Mouse (Mus musculus) cerebellum, adult 2 months (tissue): Measurements from ENCODE around the gene Atf3. TPM values are rescaled to one million over a fixed set of nuclear protein-coding genes. Genes with fewer than 3 reads are reported as not detected.

Experiments used
- DNase-seq, 2 experiments: peaks; one replicate each; pipeline ENCODE4 v3.0.0; 2021
- H3K27ac ChIP-seq: fragments of 200-500 bp; 2 replicates; pipeline ENCODE4 v1.5.1; 2012; ENCODE audit warnings: low read length, control low read depth, inconsistent platforms; ENCODE audit not compliant: insufficient read depth
- H3K27me3 ChIP-seq: fragments of 200-500 bp; 2 replicates; pipeline ENCODE4 v1.6.1; 2012; ENCODE audit warnings: inconsistent platforms, mild to moderate bottlenecking, low read length, moderate library complexity; ENCODE audit not compliant: control insufficient read depth, insufficient read depth
- H3K4me1 ChIP-seq: fragments of 200-500 bp; 2 replicates; pipeline ENCODE4 v1.6.1; 2011; ENCODE audit warnings: low read length; ENCODE audit not compliant: control insufficient read depth, insufficient read depth
- H3K4me3 ChIP-seq: fragments of 200-500 bp; replicated peaks from 2 replicates; pipeline ENCODE3; 2011; ENCODE audit warnings: mild to moderate bottlenecking, low read depth, low read length, control low read depth; ENCODE audit not compliant: insufficient read depth
- CTCF ChIP-seq: fragments of 200-500 bp; IDR thresholded peaks from 2 replicates; pipeline ENCODE4 v1.5.1; 2011; ENCODE audit warnings: low read depth, mild to moderate bottlenecking, control low read depth, low read length, moderate library complexity, borderline replicate concordance; ENCODE audit not compliant: insufficient read depth
- POLR2A ChIP-seq: fragments of 200-500 bp; IDR thresholded peaks from 2 replicates; pipeline ENCODE4 v1.6.1; 2011; ENCODE audit warnings: low read length, control low read depth, borderline replicate concordance; ENCODE audit not compliant: insufficient read depth
- WGBS: fragments of 180-500 bp; shearing (Covaris S2); methylation state at CpG from one replicate; pipeline ENCODE4 v1.1.7; 2018; 5-methylcytosine and 5-hydroxymethylcytosine counted together
- polyA plus RNA-seq: library from polyadenylated mRNA; depleted of rRNA; stranded (reverse); fragments of >200 nt; gene quantifications from 2 replicates; pipeline ENCODE4 v1.2.3, GENCODE M21; 2012

Gene Atf3
- polyA plus RNA-seq, 1 experiment, result 1.00 TPM

GRCm38 (mm10) chr1:191256566-191257350, 38.9 kb upstream of the Atf3 start:
- Histone ChIP-seq H3K4me1 (peaks cover 5% of the 10 kb centered on the region), H3K27me3 (no peaks in the 10 kb centered on the region), H3K4me3 (no peak overlapping the region), H3K27ac (no peak overlapping the region)
- TF ChIP-seq CTCF (no peak), POLR2A (no peak)
- DNase-seq, result no peak
- WGBS, result 73% methylated on average over 11 of the region's 11 CpGs

GRCm38 (mm10) chr1:191256134-191256533, 38.3 kb upstream of the Atf3 start:
- Histone ChIP-seq H3K27me3 (no peaks in the 10 kb centered on the region), H3K4me3 (no peak overlapping the region), H3K27ac (no peak overlapping the region), H3K4me1 (peaks cover 5% of the 10 kb centered on the region)
- no peak for DNase-seq
- TF ChIP-seq POLR2A, result no peak
- WGBS, result 90% methylated on average over 5 of the region's 5 CpGs

GRCm38 (mm10) chr1:191254448-191254847, 36.6 kb upstream of the Atf3 start:
- no peaks in the 10 kb centered on the region for H3K27me3 ChIP-seq
- no peak for DNase-seq
- peaks cover 5% of the 10 kb centered on the region; the same call in 1 of the 2 replicates for H3K4me1 ChIP-seq
- H3K27ac ChIP-seq, result no peak overlapping the region
- H3K4me3 ChIP-seq, result no peak overlapping the region
- 50% methylated on average over 5 of the region's 5 CpGs for WGBS
- no peak for TF ChIP-seq POLR2A
- no peak for TF ChIP-seq CTCF

GRCm38 (mm10) chr1:191253636-191254035, 35.8 kb upstream of the Atf3 start:
- Histone ChIP-seq H3K4me1 (peaks cover 5% of the 10 kb centered on the region; the same call in 1 of the 2 replicates), H3K27me3 (no peaks in the 10 kb centered on the region), H3K4me3 (no peak overlapping the region), H3K27ac (no peak overlapping the region)
- no peak for TF ChIP-seq POLR2A
- no peak for DNase-seq
- WGBS, result 93% methylated on average over 1 of the region's 1 CpGs

GRCm38 (mm10) chr1:191249975-191250374, 32.1 kb upstream of the Atf3 start:
- TF ChIP-seq POLR2A (no peak), CTCF (no peak)
- Histone ChIP-seq H3K4me1 (no peaks in the 10 kb centered on the region), H3K27me3 (no peaks in the 10 kb centered on the region), H3K27ac (no peak overlapping the region), H3K4me3 (no peak overlapping the region)
- no peak for DNase-seq
- 98% methylated on average over 3 of the region's 3 CpGs for WGBS

GRCm38 (mm10) chr1:191248423-191248822, 30.6 kb upstream of the Atf3 start:
- DNase-seq, result no peak
- WGBS, result 61% methylated on average over 1 of the region's 1 CpGs
- no peak overlapping the region for H3K4me3 ChIP-seq
- no peaks in the 10 kb centered on the region for H3K27me3 ChIP-seq
- no peaks in the 10 kb centered on the region for H3K4me1 ChIP-seq
- no peak overlapping the region for H3K27ac ChIP-seq
- TF ChIP-seq CTCF, result no peak
- no peak for TF ChIP-seq POLR2A

- 96% methylated on average over 1 of the region's 1 CpGs for WGBS
Observed at GRCm38 (mm10) chr1:191247561-191247960, 29.7 kb upstream of the Atf3 start.

GRCm38 (mm10) chr1:191243855-191244254, 26.0 kb upstream of the Atf3 start:
- WGBS, result 95% methylated on average over 4 of the region's 4 CpGs
- Histone ChIP-seq H3K4me1 (no peaks in the 10 kb centered on the region), H3K27me3 (no peaks in the 10 kb centered on the region), H3K4me3 (no peak overlapping the region), H3K27ac (no peak overlapping the region)
- no peak for TF ChIP-seq POLR2A
- no peak for TF ChIP-seq CTCF
- DNase-seq, result no peak

More at GRCm38 (mm10) chr1:191247561-191247960, 29.7 kb upstream of the Atf3 start:
- no peak overlapping the region for H3K4me3 ChIP-seq
- no peaks in the 10 kb centered on the region for H3K4me1 ChIP-seq
- no peaks in the 10 kb centered on the region for H3K27me3 ChIP-seq
- TF ChIP-seq CTCF, result no peak
- no peak for TF ChIP-seq POLR2A
- DNase-seq, result no peak
- H3K27ac ChIP-seq, result no peak overlapping the region
